Comparison of ENCODE assay signal across 25 mouse cellular contexts in the genomic region with DNA sequence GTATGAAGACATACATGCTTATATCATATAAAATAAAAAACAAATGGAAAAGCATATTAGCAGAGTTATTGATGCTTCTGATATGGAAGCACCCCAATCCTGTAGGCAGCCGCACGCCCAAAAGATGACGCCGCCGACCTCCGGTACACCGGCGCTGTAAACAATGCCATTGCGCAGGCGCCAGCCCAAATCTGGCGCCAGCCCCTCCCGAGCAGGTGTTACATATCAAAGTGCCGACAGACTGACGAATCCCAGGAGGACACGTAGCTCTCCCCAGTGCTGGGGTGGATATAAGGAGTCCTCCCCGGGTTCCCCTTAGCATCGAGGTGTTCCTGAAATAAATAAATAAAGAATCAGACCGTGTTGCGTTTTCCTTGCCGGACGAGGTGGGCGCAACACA. TPM values are rescaled to one million over a fixed set of nuclear protein-coding genes. Genes with fewer than 3 reads are reported as not detected.
DNase-seq lines count a peak whose midpoint lies in the region; ATAC-seq and TF ChIP-seq lines count a peak whose summit lies in the region.
"Had no signal": no experiment of that assay in that cellular context is flagged by ENCODE, and none has a peak within 500 bp of the region (broad histone marks: within the 10 kb centered on the region; RNA-seq: fewer than 3 reads in every experiment).

No protein-coding gene starts in this region.

- TF ChIP-seq EP300 in liver, postnatal 0 days (IDR thresholded peaks at IDR 0.05; ENCODE audit: low read depth), result no peak

- 62% methylated on average over 22 of the region's 22 CpGs for WGBS in heart, embryonic 10.5 days
- WGBS in heart, embryonic 15.5 days, result 60% methylated on average over 22 of the region's 22 CpGs
- WGBS in liver, postnatal 0 days (ENCODE audit: insufficient replicate concordance), result 82% methylated on average over 22 of the region's 22 CpGs

- H3K27me3 ChIP-seq in heart, embryonic 10.5 days (ENCODE audit: insufficient read depth, poor library complexity, severe bottlenecking), result no peaks in the 10 kb centered on the region
- H3K27me3 ChIP-seq in heart, embryonic 15.5 days, result no peaks in the 10 kb centered on the region
- H3K27me3 ChIP-seq in liver, postnatal 0 days (ENCODE audit: insufficient read depth, low read length), result no peaks in the 10 kb centered on the region
- H3K27me3 ChIP-seq: hindbrain, embryonic 15.5 days; intestine, embryonic 15.5 days had no signal

- no peak overlapping the region for H3K9ac ChIP-seq in heart, embryonic 15.5 days
- H3K9ac ChIP-seq in liver, postnatal 0 days (replicated peaks), result no peak overlapping the region
- H3K9ac ChIP-seq: forebrain, postnatal 0 days; hindbrain, embryonic 15.5 days; intestine, embryonic 15.5 days; lung, embryonic 14.5 days had no signal

- no peaks in the 10 kb centered on the region for H3K4me1 ChIP-seq in heart, embryonic 10.5 days
- no peaks in the 10 kb centered on the region for H3K4me1 ChIP-seq in heart, embryonic 15.5 days (replicated peaks)
- peaks cover 12% of the 10 kb centered on the region for H3K4me1 ChIP-seq in liver, postnatal 0 days (ENCODE audit: insufficient read depth)
- H3K4me1 ChIP-seq: forebrain, embryonic 10.5 days; hindbrain, embryonic 15.5 days; intestine, embryonic 15.5 days; midbrain, embryonic 10.5 days had no signal

- no peak overlapping the region for H3K4me3 ChIP-seq in heart, embryonic 10.5 days
- peak overlapping the region; percentile 25 for H3K4me3 ChIP-seq in heart, embryonic 15.5 days
- no peak overlapping the region for H3K4me3 ChIP-seq in liver, postnatal 0 days (ENCODE audit: low read depth, low read length)
- H3K4me3 ChIP-seq: forebrain, embryonic 10.5 days; hindbrain, embryonic 15.5 days; intestine, embryonic 15.5 days; midbrain, embryonic 10.5 days had no signal

- peak overlapping the region; percentile 39 for H3K4me2 ChIP-seq in heart, embryonic 15.5 days
- no peak overlapping the region for H3K4me2 ChIP-seq in liver, postnatal 0 days (ENCODE audit: low read depth, low read length)
- H3K4me2 ChIP-seq: hindbrain, embryonic 15.5 days; intestine, embryonic 15.5 days; liver, embryonic 11.5 days; lung, embryonic 14.5 days had no signal

- H3K9me3 ChIP-seq in heart, embryonic 10.5 days, result no peaks in the 10 kb centered on the region
- H3K9me3 ChIP-seq in heart, embryonic 15.5 days (replicated peaks), result no peaks in the 10 kb centered on the region
- no peaks in the 10 kb centered on the region for H3K9me3 ChIP-seq in liver, postnatal 0 days (ENCODE audit: low read length)
- H3K9me3 ChIP-seq: forebrain, embryonic 10.5 days; hindbrain, embryonic 15.5 days; intestine, embryonic 15.5 days; midbrain, embryonic 10.5 days had no signal

- TF ChIP-seq CTCF in liver, postnatal 0 days (IDR thresholded peaks at IDR 0.05; ENCODE audit: low read depth), result no peak

- no peak for ATAC-seq in heart, embryonic 15.5 days (replicated peaks; ENCODE audit: insufficient number of reproducible peaks, insufficient read depth, low FRiP score, low read depth)
- ATAC-seq in liver, postnatal 0 days, result no peak
- ATAC-seq: activated CD4-positive, CD25-positive, alpha-beta regulatory T cell, adult 4 months; forebrain, postnatal 0 days; intestine, embryonic 15.5 days had no signal

- no peaks in the 10 kb centered on the region for H3K36me3 ChIP-seq in heart, embryonic 10.5 days
- H3K36me3 ChIP-seq in heart, embryonic 15.5 days, result no peaks in the 10 kb centered on the region
- H3K36me3 ChIP-seq in liver, postnatal 0 days (replicated peaks; ENCODE audit: insufficient read depth, low read length), result no peaks in the 10 kb centered on the region
- H3K36me3 ChIP-seq: forebrain, embryonic 10.5 days; hindbrain, embryonic 15.5 days; intestine, embryonic 15.5 days; midbrain, embryonic 10.5 days had no signal

- no peak overlapping the region for H3K27ac ChIP-seq in heart, embryonic 10.5 days
- no peak overlapping the region for H3K27ac ChIP-seq in heart, embryonic 15.5 days
- H3K27ac ChIP-seq in liver, postnatal 0 days (ENCODE audit: low read depth), result no peak overlapping the region
- H3K27ac ChIP-seq: forebrain, embryonic 10.5 days; hindbrain, embryonic 15.5 days; intestine, embryonic 15.5 days; midbrain, embryonic 10.5 days; stomach, postnatal 0 days had no signal

- DNase-seq in heart, adult 18-20 months, result peak; percentile 43 to 60
- DNase-seq in heart, embryonic 10.5 days (ENCODE audit: low spot score), result no peak
- DNase-seq in R1 (ENCODE audit: low read depth, low spot score), result peak; percentile 90
- DNase-seq in testis, postnatal 14 days (ENCODE audit: low spot score), result peak; percentile 77
- no peak for DNase-seq in embryo, embryonic 9.5 days (ENCODE audit: extremely low spot score)
- DNase-seq in liver, postnatal 0 days, result no peak
- DNase-seq: adrenal gland, postnatal 14 days; cerebellum, postnatal 25 days; forebrain, postnatal 0 days; kidney, postnatal 4 days; layer of hippocampus, adult 9-11 months; lung, embryonic 14.5 days; lung, postnatal 4 days; thymus, postnatal 25 days had no signal

RNA-seq across cellular contexts. Expression of a gene that starts 6.2 kb away (rescaled TPM):
- total RNA-seq in heart, adult 18-20 months (2021), result not detected
- 0.11 and 3.9 TPM in 2 replicates for polyA plus RNA-seq in heart, embryonic 10.5 days (2016; fragmentation: Nextera tagmentation; extraction: Ambion mirVana)
- 0.13 and 1.2 TPM in 2 replicates for polyA plus RNA-seq in heart, embryonic 15.5 days (2015; fragmentation: Nextera tagmentation; extraction: Ambion mirVana)
- polyA plus RNA-seq in liver, postnatal 0 days (2015; fragmentation: Nextera tagmentation; extraction: Ambion mirVana), result 1,289 and 1,338 TPM in 2 replicates
- total RNA-seq: gastrocnemius, adult 8-10 months had no signal
- polyA plus RNA-seq: activated CD4-positive, CD25-positive, alpha-beta regulatory T cell, adult 4 months; forebrain, embryonic 10.5 days; kidney, embryonic 14.5 days; limb, embryonic 11.5 days; lung, embryonic 14.5 days; midbrain, embryonic 10.5 days had no signal

RNA-seq across cellular contexts. Expression of a gene that starts 8.1 kb away (rescaled TPM):
- 10 to 100 TPM in 1 of 2 experiments, 1 to 10 TPM in 1; 8.3 to 11.3 TPM for total RNA-seq in heart, adult 18-20 months (2021)
- 10.8 and 11.0 TPM in 2 replicates for polyA plus RNA-seq in heart, embryonic 10.5 days (2016; fragmentation: Nextera tagmentation; extraction: Ambion mirVana)
- polyA plus RNA-seq in heart, embryonic 15.5 days (2015; fragmentation: Nextera tagmentation; extraction: Ambion mirVana), result 9.6 and 12.3 TPM in 2 replicates
- 11.3 and 12.1 TPM in 2 replicates for polyA plus RNA-seq in liver, postnatal 0 days (2015; fragmentation: Nextera tagmentation; extraction: Ambion mirVana)

RNA-seq across cellular contexts. Expression of a gene that starts 8.4 kb away (rescaled TPM):
- total RNA-seq in heart, adult 18-20 months (2021), result not detected
- polyA plus RNA-seq in heart, embryonic 10.5 days (2016; fragmentation: Nextera tagmentation; extraction: Ambion mirVana), result 0.18 and 0.23 TPM in 2 replicates
- polyA plus RNA-seq in heart, embryonic 15.5 days (2015; fragmentation: Nextera tagmentation; extraction: Ambion mirVana), result 0.10 and 0.14 TPM in 2 replicates
- 41.8 and 42.4 TPM in 2 replicates for polyA plus RNA-seq in liver, postnatal 0 days (2015; fragmentation: Nextera tagmentation; extraction: Ambion mirVana)
- total RNA-seq: forebrain, postnatal 0 days had no signal
- polyA plus RNA-seq: activated CD4-positive, CD25-positive, alpha-beta regulatory T cell, adult 4 months; forebrain, postnatal 0 days had no signal

RNA-seq across cellular contexts. Expression of a gene that starts 30.4 kb away (rescaled TPM):
- total RNA-seq in heart, adult 18-20 months (2021), result 1 to 10 TPM; 6.0 to 7.3 TPM
- 48.1 and 69.3 TPM in 2 replicates for polyA plus RNA-seq in heart, embryonic 10.5 days (2016; fragmentation: Nextera tagmentation; extraction: Ambion mirVana)
- polyA plus RNA-seq in heart, embryonic 15.5 days (2015; fragmentation: Nextera tagmentation; extraction: Ambion mirVana), result 22.3 and 32.1 TPM in 2 replicates
- polyA plus RNA-seq in liver, postnatal 0 days (2015; fragmentation: Nextera tagmentation; extraction: Ambion mirVana), result 15.1 and 18.5 TPM in 2 replicates

RNA-seq across cellular contexts. Expression of a gene that starts 36.3 kb away (rescaled TPM):
- total RNA-seq in heart, adult 18-20 months (2021), result not detected
- polyA plus RNA-seq in heart, embryonic 10.5 days (2016; fragmentation: Nextera tagmentation; extraction: Ambion mirVana), result 0.25 and 0.48 TPM in 2 replicates
- 4.0 and 4.8 TPM in 2 replicates for polyA plus RNA-seq in heart, embryonic 15.5 days (2015; fragmentation: Nextera tagmentation; extraction: Ambion mirVana)
- not detected in 2 replicates for polyA plus RNA-seq in liver, postnatal 0 days (2015; fragmentation: Nextera tagmentation; extraction: Ambion mirVana)
- total RNA-seq: adrenal gland, postnatal 14 days; forebrain, postnatal 0 days; gastrocnemius, adult 8-10 months had no signal
- polyA plus RNA-seq: activated CD4-positive, CD25-positive, alpha-beta regulatory T cell, adult 4 months; forebrain, embryonic 10.5 days; forebrain, postnatal 0 days; limb, embryonic 11.5 days; midbrain, embryonic 10.5 days had no signal

Comparison
In these comparisons a context has a peak if more than half of its experiments do, and no peak if none do; other contexts are left out.
1. DNase-seq: peak in heart, adult 18-20 months (2 of 2), R1 (single experiment) and testis, postnatal 14 days (single experiment); none in heart, embryonic 10.5 days (single experiment), embryo, embryonic 9.5 days (single experiment) and liver, postnatal 0 days (single experiment).
2. RNA of a gene that starts 6.2 kb away (polyA plus RNA-seq): 1,289 to 1,338 TPM in liver, postnatal 0 days; 0.11 to 3.9 TPM in heart, embryonic 10.5 days and 0.13 to 1.2 TPM in heart, embryonic 15.5 days; every median in the first group is over 100 times any median in the second.
3. RNA of a gene that starts 8.4 kb away (polyA plus RNA-seq): 41.8 to 42.4 TPM in liver, postnatal 0 days; 0.18 to 0.23 TPM in heart, embryonic 10.5 days and 0.10 to 0.14 TPM in heart, embryonic 15.5 days; every median in the first group is over 10 times any median in the second.